Mouse (Mus musculus) CD4-positive, CD25-positive, alpha-beta regulatory T cell, adult 2 months (primary cell): ENCODE data around the gene Ror2.

ENCODE experiments used
- DNase-seq: peaks from one replicate; pipeline ENCODE4 v3.0.0-alpha.2; 2012; ENCODE audit warnings: low read depth, low spot score

Ror2 gene

DNA sequence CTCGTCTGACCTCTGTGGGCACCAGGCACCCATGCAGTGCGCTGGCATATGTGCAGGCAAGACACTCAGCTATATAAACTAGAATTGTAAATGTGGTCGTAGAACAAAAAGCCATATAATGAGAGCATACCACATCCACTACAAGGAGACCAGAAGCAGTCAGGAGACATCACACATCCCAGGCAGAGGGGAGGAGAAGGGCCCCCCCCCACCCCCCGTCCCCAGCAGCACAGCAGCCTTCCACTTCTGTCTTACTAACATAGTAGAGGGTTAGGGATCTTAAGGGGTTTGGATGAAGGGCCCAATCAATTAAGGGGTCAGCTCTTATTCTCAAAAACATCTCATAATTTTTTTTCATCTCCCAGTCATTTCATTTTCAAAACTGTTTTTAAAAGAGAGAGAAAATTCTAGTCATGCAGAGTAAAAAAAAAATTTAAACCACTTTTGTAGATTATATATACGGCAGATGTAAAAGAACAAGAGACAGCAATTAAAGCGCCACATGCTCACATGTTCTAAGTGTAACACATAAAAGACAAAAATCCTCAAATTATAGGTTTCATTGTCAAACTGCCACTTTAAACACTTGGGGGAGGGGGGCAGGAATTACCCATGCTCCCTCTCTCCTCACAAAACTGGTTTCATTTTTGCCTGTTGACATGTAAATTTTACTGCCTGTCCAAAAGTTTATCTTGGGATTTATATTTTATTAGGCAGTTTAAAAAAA is 89.8 kb downstream of the Ror2 start:
- DNase-seq, result no peak

DNA sequence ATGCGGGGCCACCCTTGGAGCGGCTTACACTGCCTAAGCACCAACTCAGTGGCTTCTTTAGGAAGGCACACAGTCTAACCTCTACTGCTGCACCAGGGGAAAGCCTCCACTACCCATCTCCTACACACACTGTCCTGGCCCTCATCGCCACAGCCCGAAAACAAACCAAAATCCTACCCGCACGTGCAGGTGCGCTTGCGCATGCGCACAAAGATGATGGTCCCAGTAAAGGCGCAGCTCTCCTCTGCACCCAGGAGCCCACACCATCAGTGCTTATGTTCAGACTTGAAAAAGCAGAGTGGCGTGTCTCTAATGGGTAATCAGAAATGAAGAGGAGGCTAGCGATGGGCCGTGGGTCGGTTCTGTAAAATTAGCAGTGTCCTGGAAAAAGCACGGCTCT is 91.6 kb downstream of the Ror2 start:
- DNase-seq, result no peak

- DNase-seq, result no peak
Measured at GRCm38 (mm10) chr13:53193713-53194112, 92.2 kb downstream of the Ror2 start.

DNA sequence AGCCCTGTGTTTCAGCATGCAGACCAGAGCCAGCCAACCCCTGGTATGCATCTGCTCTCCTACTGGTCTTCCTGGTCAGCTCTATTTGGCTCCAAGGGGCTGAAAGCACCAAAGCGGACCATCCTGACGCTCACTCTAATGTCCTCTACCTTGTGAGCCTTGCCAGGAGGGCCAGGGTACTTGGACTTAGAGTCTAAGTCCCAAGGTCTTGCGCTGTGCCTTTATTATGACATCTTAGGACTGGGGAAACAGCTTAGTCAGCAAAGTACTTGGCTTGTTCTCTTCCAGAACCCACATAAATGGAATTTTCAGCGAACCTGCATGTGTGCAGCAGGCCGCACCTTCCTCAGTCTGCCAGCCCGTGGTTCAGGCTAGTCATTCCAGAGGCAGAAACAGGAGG is 93.6 kb downstream of the Ror2 start:
- DNase-seq, result no peak

GRCm38 (mm10) chr13:53191657-53192056 is 94.3 kb downstream of the Ror2 start:
- DNase-seq, result no peak

- no peak for DNase-seq
Measured at GRCm38 (mm10) chr13:53188935-53189334, 97.0 kb downstream of the Ror2 start.

DNA sequence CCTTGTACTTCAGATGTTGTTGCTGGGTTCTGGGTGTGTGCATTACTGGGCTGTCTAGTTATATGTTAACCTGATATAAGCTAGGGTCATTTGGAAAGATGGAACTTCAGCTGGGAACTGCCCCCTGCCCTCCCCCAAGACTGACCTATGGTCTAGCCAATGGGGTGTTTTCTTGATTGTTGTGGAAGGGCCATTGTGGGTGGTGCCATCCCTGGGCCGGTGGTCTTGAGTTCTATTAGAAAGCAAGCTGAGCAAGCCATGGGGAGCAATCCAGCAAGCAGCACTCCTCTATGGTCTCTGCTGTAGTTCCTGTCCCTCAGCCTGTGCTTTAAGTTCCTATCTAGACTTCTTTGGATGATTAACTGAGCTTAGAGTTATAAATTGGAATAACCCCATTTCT is 101.1 kb downstream of the Ror2 start:
- no peak for DNase-seq

- DNase-seq, result no peak
Measured at GRCm38 (mm10) chr13:53184149-53184548, 101.8 kb downstream of the Ror2 start.

DNA sequence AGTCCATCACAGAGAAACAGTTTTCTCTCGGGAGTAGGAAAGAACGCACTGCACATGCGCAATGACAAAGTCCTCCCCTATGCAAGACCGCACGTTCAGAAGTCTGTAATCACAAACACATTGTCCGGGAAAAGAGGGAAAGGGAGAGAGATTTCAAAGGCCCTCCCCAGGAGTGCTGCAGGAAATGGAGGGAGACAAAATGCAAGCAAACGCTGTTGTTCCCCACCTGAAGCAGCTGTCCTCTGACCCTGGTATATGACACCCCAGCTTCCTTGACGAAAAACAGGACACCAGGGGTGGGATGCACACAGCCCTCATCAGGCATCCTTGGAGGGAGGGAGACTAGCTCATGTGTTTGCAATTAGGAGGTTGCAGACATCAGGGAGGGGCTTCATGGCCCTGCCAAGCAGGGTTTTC is 102.8 kb downstream of the Ror2 start:
- DNase-seq, result no peak

GRCm38 (mm10) chr13:53178594-53178993 is 107.3 kb downstream of the Ror2 start:
- DNase-seq, result no peak

DNA sequence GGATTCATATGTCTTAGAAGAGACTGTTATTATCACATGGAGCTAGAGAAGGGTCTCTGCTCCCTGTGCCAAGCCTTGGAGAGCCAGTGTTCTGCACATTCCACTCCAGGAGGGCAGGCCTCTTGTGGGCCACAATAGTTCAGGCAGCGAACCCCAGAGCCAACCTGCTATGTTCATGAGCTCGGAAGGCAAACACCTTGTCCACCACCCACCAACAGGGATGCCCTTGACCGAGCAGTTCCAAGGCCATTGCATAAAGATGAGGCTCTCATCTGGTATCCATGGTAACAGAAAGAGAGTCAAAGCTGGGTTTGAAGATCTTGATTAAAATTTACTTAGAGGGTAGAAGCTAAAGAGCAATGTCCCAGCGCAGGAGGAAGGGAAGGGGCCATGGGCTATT is 107.8 kb downstream of the Ror2 start:
- DNase-seq, result no peak

DNA sequence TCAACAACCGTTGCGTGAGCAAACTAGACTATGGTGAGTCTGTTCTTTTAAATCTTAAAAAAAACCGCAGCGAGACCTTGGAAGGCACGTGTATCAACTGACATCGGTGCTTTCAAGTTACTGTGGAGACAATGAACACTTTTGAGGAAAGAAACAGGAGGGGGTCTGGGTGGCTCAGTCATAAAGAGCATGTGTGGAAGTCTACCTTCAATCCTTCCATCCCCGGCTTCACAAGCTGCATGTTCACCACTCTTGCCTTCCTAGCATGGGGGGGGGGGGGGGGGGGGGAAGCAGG is 108.6 kb downstream of the Ror2 start:
- DNase-seq, result no peak

- DNase-seq, result no peak
Measured at GRCm38 (mm10) chr13:53176695-53177423, 109.1 kb downstream of the Ror2 start.

DNA sequence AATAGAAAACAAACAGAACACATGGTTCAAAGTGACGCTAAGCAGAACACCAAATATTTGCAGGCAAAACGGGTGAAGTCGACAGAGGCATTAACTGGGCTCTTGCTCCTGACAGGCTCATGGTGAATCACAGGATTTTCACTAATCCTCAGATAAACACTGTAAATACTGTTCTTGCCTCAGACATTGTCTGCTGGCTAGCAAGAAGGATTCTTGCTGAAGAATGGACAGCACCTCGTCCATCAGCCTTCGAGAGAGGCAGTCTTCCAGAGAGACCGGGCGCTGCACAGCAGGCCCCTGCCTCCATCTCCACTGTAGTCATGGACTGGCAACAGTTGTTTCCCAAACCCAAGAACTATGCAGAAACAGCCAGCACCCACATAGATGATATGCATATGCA is 110.9 kb downstream of the Ror2 start:
- DNase-seq, result no peak

GRCm38 (mm10) chr13:53163671-53164070 is 122.3 kb downstream of the Ror2 start:
- DNase-seq, result no peak

GRCm38 (mm10) chr13:53163060-53163459 is 122.9 kb downstream of the Ror2 start:
- DNase-seq, result no peak

DNA sequence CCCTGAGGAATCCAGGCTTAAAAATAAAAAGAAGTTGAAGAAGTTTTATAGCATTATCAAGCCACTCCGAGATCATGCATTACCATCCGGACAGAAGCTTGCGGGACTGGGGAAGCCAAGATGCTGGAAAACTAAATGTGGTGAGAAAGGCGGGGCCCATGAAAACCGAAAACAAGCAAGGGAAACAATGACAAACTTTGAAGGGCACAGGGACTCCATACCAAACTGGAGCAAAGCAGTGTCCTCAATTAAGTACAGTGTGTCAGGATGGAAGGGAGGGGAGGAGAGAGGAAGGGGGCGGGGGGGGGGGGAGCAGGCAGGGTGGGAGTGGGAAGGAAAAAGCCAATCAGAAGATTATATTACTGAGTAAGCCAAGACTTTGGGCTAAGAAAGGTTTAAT is 126.4 kb downstream of the Ror2 start:
- no peak for DNase-seq

DNA sequence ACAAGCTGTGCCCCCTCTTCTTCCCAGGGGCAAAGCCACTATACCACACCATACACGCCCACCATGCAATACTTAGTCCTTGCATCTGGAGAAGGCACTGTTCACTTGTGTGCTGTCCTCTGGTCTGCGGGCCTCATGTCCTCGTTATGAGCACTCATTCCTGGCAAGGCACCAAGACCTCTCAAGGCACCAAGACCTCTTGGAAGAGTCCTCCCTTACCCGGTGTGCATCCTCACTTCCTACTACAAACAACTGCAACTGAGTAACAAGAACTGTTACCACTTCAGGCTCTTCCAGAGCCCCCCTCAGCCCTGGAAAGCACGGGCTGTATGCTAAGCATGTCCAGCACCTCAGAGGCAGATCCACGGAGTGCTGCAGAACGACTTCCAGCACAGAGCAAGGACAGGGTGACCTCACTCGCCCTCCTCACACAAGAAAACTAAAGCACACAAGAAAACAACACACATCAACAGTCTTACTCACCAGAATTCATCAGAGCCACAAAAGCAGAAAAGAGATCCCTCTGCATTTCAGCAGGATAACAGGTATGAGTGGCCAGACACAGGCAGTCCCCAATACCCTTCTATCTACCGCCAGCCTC is 127.4 kb downstream of the Ror2 start:
- DNase-seq, result no peak

- no peak for DNase-seq
Measured at GRCm38 (mm10) chr13:53156911-53157310, 129.0 kb downstream of the Ror2 start.

- no peak for DNase-seq
Measured at GRCm38 (mm10) chr13:53156282-53156681, 129.6 kb downstream of the Ror2 start.

DNA sequence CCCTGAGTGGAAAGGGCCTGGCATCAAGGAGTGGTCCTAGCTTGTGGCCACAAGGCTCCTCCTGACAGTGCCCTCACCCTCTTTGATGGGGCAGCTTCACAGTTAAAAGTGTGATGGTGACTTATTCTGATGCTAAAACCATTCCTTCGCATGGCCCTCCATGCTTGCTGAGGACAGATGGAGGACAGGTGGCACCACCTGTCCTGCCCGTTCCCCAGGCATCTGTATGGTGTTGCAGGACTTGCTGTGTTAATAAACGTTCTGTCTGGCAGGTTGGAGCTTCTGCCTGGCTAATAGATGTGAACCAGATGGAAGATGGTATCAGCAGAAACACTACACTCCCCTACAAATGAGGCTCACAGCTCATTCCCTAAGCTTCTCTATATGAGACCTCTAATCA is 140.4 kb downstream of the Ror2 start:
- DNase-seq, result no peak

DNA sequence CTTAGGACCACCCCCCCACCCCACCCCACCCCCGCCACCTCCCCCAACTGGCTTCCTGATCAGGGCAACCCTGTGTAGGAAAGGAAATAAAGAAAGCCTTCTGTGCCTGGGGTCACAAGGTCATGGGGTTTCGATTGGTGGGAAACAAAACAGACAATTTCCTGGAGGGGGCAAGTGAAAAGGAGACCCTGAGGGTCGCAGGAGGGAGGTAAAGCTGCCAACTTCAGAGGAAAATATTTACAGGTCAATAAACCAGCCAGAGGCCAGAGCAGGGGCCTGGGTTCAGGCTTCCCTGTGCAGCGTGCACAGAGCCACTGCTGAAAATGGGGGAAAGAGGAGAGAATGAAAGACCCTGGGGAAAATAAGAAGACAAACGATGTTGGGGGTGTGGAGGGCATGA is 142.8 kb downstream of the Ror2 start:
- no peak for DNase-seq

- DNase-seq, result no peak
Measured at GRCm38 (mm10) chr13:53142268-53142667, 143.7 kb downstream of the Ror2 start.
